Mouse (Mus musculus) cerebellum, postnatal 14 days (tissue): ENCODE measurements around the gene Arid2.

Experiments
- DNase-seq, 2 experiments: peaks; one replicate each; pipeline ENCODE4 v3.0.0; 2021; ENCODE audit warnings: mixed read lengths in 2 of 2

Gene Arid2

GRCm38 (mm10) chr15:96345312-96345849 is 58.1 kb downstream of the Arid2 start:
- DNase-seq: peak; percentile 18 to 34

GRCm38 (mm10) chr15:96351432-96351831 is 64.1 kb downstream of the Arid2 start:
- no peak for DNase-seq

GRCm38 (mm10) chr15:96358871-96359270 is 71.6 kb downstream of the Arid2 start:
- DNase-seq: no peak

- DNase-seq: no peak
Measured at GRCm38 (mm10) chr15:96360614-96361013, 73.3 kb downstream of the Arid2 start.

- DNase-seq: peak in 1 of 2 experiments; percentile 38
Measured at GRCm38 (mm10) chr15:96365351-96365750, 78.0 kb downstream of the Arid2 start.

GRCm38 (mm10) chr15:96366176-96366963 is 79.1 kb downstream of the Arid2 start:
- no peak for DNase-seq

GRCm38 (mm10) chr15:96371311-96371710 is 84.0 kb downstream of the Arid2 start:
- no peak for DNase-seq

GRCm38 (mm10) chr15:96372628-96373027 is 85.3 kb downstream of the Arid2 start:
- no peak for DNase-seq

GRCm38 (mm10) chr15:96373161-96373560 is 85.8 kb downstream of the Arid2 start:
- no peak for DNase-seq

- no peak for DNase-seq
Measured at GRCm38 (mm10) chr15:96376214-96376613, 88.9 kb downstream of the Arid2 start.

GRCm38 (mm10) chr15:96377263-96377662 is 89.9 kb downstream of the Arid2 start:
- DNase-seq: peak; percentile 57 to 60

GRCm38 (mm10) chr15:96377701-96378100 is 90.4 kb downstream of the Arid2 start:
- DNase-seq: peak; percentile 76 to 78

GRCm38 (mm10) chr15:96382223-96382622 is 94.9 kb downstream of the Arid2 start:
- DNase-seq: no peak

- DNase-seq: no peak
Measured at GRCm38 (mm10) chr15:96388565-96388964, 101.2 kb downstream of the Arid2 start.

- no peak for DNase-seq
Measured at GRCm38 (mm10) chr15:96392878-96393277, 105.6 kb downstream of the Arid2 start.

- DNase-seq: no peak
Measured at GRCm38 (mm10) chr15:96395071-96395470, 107.8 kb downstream of the Arid2 start.

GRCm38 (mm10) chr15:96396641-96397344 is 109.5 kb downstream of the Arid2 start:
- no peak for DNase-seq

GRCm38 (mm10) chr15:96398333-96398732 is 111.0 kb downstream of the Arid2 start:
- no peak for DNase-seq

GRCm38 (mm10) chr15:96405548-96405947 is 118.2 kb downstream of the Arid2 start:
- DNase-seq: no peak

- no peak for DNase-seq
Measured at GRCm38 (mm10) chr15:96406253-96406652, 118.9 kb downstream of the Arid2 start.

GRCm38 (mm10) chr15:96407151-96407550 is 119.8 kb downstream of the Arid2 start:
- DNase-seq: no peak

GRCm38 (mm10) chr15:96408717-96409121 is 121.4 kb downstream of the Arid2 start:
- DNase-seq: no peak

GRCm38 (mm10) chr15:96418161-96418560 is 130.8 kb downstream of the Arid2 start:
- DNase-seq: no peak

- no peak for DNase-seq
Measured at GRCm38 (mm10) chr15:96419920-96420319, 132.6 kb downstream of the Arid2 start.
